Mouse (Mus musculus) liver, adult 2 months (tissue): Measurements from ENCODE around the gene Evc2. TPM values are rescaled to one million over a fixed set of nuclear protein-coding genes. Genes with fewer than 3 reads are reported as not detected.

Source experiments
- DNase-seq: peaks from one replicate; pipeline ENCODE4 v3.0.0-alpha.2; 2011; ENCODE audit warnings: low read depth, low spot score; ENCODE audit errors: extremely low read depth
- H3K27ac ChIP-seq: fragments of 200-500 bp; replicated peaks from 2 replicates; pipeline ENCODE4 v1.5.1; 2012; ENCODE audit warnings: low read depth, mild to moderate bottlenecking, control low read depth, inconsistent platforms, low read length; ENCODE audit not compliant: insufficient read depth
- H3K27me3 ChIP-seq: fragments of 200-500 bp; 2 replicates; pipeline ENCODE4 v1.6.1; 2012; ENCODE audit warnings: mild to moderate bottlenecking, moderate library complexity, low read length, inconsistent platforms; ENCODE audit not compliant: control insufficient read depth, insufficient read depth
- H3K36me3 ChIP-seq: fragments of 200-500 bp; 2 replicates; pipeline ENCODE4 v1.6.1; 2012; ENCODE audit warnings: low read length, inconsistent platforms; ENCODE audit not compliant: control insufficient read depth, insufficient read depth
- H3K4me1 ChIP-seq: fragments of 200-500 bp; 2 replicates; pipeline ENCODE4 v1.6.1; 2011; ENCODE audit warnings: low read length; ENCODE audit not compliant: control insufficient read depth, insufficient read depth
- H3K4me3 ChIP-seq: fragments of 200-500 bp; 2 replicates; pipeline ENCODE4 v1.5.1; 2011; ENCODE audit warnings: low read depth, mild to moderate bottlenecking, control low read depth, low read length, moderate library complexity; ENCODE audit not compliant: insufficient read depth
- H3K79me2 ChIP-seq: fragments of 200-500 bp; 2 replicates; pipeline ENCODE4 v1.6.1; 2012; ENCODE audit warnings: inconsistent platforms, mild to moderate bottlenecking, low read length, moderate library complexity; ENCODE audit not compliant: control insufficient read depth, insufficient read depth
- H3K9ac ChIP-seq: fragments of 200-500 bp; 2 replicates; pipeline ENCODE4 v1.6.1; 2012; ENCODE audit warnings: low read depth, mild to moderate bottlenecking, control low read depth, inconsistent platforms, low read length
- CTCF ChIP-seq: fragments of 200-500 bp; IDR thresholded peaks from 2 replicates; pipeline ENCODE4 v1.5.1; 2011; ENCODE audit warnings: low read depth, low read length, control low read depth
- POLR2A ChIP-seq: fragments of 200-500 bp; IDR thresholded peaks from 2 replicates; pipeline ENCODE4 v1.6.1; 2011; ENCODE audit warnings: low read length, control low read depth; ENCODE audit not compliant: insufficient read depth; ENCODE audit errors: extremely low read depth
- WGBS: fragments of 180-500 bp; shearing (Covaris S2); methylation state at CpG from one replicate; pipeline ENCODE4 v1.1.7; 2018; 5-methylcytosine and 5-hydroxymethylcytosine counted together
- polyA plus RNA-seq: library from polyadenylated mRNA; depleted of rRNA; stranded (reverse); fragments of >200 nt; gene quantifications from 2 replicates; pipeline ENCODE4 v1.2.3, GENCODE M21; 2012
- total RNA-seq: library from RNA; depleted of rRNA; stranded (reverse); fragments of >200 nt; gene quantifications from 2 replicates; pipeline ENCODE4 v1.2.3, GENCODE M21; 2014

Evc2 gene
- total and polyA plus RNA-seq, 2 experiments, result 1.7 to 5.1 TPM

- Histone ChIP-seq H3K27ac (no peak overlapping the region), H3K9ac (no peak overlapping the region), H3K4me1 (no peaks in the 10 kb centered on the region), H3K27me3 (no peaks in the 10 kb centered on the region), H3K79me2 (no peaks in the 10 kb centered on the region), H3K4me3 (no peak overlapping the region), H3K36me3 (no peaks in the 10 kb centered on the region)
- 84% methylated on average over 2 of the region's 2 CpGs for WGBS
- no peak for DNase-seq
- TF ChIP-seq POLR2A, result no peak
- no peak for TF ChIP-seq CTCF
These were observed 13.5 kb downstream of the Evc2 start for GRCm38 (mm10) chr5:37351791-37352190.

DNA sequence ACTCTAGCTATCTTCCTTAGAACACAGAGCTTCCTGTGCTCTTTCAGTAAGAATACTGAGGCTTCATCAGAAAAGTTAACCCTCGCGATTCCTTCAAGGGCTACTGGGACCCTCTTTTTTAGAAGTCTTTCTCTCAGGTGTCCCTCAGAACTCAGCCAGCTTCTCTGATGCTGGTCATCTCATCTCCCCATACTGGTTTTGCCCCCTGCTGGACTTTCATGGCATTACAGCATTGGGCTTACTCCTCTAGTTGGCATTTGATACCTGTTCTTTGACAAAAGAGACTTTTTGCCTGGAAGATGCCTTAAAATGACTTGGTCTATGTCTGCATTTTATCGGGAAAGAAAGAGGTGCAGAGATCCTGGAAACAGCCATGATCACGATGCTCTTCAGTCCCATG, 16.1 kb downstream of the Evc2 start:
- H3K4me3 ChIP-seq, result no peak overlapping the region
- no peaks in the 10 kb centered on the region for H3K4me1 ChIP-seq
- no peak overlapping the region for H3K9ac ChIP-seq
- H3K79me2 ChIP-seq, result no peaks in the 10 kb centered on the region
- H3K36me3 ChIP-seq, result no peaks in the 10 kb centered on the region
- no peak overlapping the region for H3K27ac ChIP-seq
- 73% methylated on average over 4 of the region's 4 CpGs for WGBS
- peak; percentile 41 for DNase-seq
- H3K27me3 ChIP-seq, result no peaks in the 10 kb centered on the region
- no peak for TF ChIP-seq POLR2A
- peak; percentile 40; the same call in 1 of the 2 replicates for TF ChIP-seq CTCF

DNA sequence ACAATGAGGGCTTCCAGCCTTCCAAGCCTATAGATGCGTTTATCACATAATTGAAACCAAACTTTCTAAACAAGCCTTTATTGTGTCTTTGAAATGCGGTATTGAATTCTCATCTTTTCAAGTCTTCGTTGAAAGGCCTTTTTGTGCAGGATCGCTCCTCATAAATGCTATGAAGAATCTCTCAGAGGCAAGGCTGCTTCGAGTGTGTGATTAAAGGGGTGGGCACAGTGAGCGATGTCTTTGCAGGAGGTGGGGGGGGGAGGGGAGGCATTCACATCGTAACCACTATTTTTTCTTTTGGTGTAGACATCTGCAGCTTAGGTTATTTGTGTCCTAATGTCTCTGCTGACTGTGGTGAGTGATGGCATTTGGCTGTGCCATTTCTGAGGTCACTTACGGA, 17.7 kb downstream of the Evc2 start:
- DNase-seq, result no peak
- H3K27me3 ChIP-seq, result no peaks in the 10 kb centered on the region
- no peaks in the 10 kb centered on the region for H3K36me3 ChIP-seq
- H3K4me1 ChIP-seq, result no peaks in the 10 kb centered on the region
- H3K27ac ChIP-seq, result no peak overlapping the region
- no peak overlapping the region for H3K9ac ChIP-seq
- no peak overlapping the region for H3K4me3 ChIP-seq
- TF ChIP-seq CTCF (no peak), POLR2A (no peak)
- 91% methylated on average over 8 of the region's 8 CpGs for WGBS
- no peaks in the 10 kb centered on the region for H3K79me2 ChIP-seq

DNA sequence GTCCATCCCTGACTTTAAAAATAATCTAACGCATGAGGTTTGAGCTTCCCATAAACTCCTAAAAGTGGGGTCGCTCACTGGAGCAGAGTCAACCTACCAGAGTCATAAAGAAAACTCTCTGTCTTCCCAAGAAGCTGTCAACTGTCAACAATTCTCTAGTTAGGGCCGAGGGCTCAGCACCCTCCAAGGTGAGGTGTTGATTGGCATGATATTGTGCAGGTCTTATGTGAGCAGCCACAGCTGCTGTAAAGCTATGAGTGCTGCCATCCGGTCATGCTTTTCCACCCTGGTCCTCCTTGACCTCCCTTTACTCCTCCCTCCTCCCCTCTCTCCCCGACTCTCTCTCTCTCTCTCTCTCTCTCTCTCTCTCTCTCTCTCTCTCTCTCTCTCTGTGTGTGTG, 24.3 kb downstream of the Evc2 start:
- no peaks in the 10 kb centered on the region for H3K79me2 ChIP-seq
- no peaks in the 10 kb centered on the region for H3K4me1 ChIP-seq
- no peaks in the 10 kb centered on the region for H3K36me3 ChIP-seq
- no peak for TF ChIP-seq POLR2A
- TF ChIP-seq CTCF, result no peak
- no peak overlapping the region for H3K27ac ChIP-seq
- no peak overlapping the region for H3K9ac ChIP-seq
- no peak for DNase-seq
- 75% methylated on average over 5 of the region's 5 CpGs for WGBS
- no peak overlapping the region for H3K4me3 ChIP-seq
- H3K27me3 ChIP-seq, result no peaks in the 10 kb centered on the region

DNA sequence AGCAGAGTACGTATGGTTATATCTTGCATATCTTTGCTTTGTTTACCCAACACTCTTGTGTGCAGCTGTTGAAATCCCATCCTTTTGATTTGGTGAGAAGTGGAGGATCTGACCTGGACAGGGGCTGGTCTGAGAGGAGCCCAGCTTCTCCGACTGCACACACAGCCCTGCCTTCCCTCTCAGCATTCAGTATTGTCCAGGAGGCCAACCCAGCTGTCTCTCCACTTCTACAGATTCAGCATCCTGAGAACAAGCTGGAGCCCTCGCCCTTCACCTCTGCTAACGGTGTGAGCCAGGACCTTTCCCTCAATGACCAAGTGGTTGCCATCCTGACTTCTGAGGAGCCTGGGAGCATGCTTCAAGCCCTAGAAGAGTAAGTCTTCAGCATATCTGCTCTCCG, 25.0 kb downstream of the Evc2 start:
- 82% methylated on average over 5 of the region's 5 CpGs for WGBS
- no peaks in the 10 kb centered on the region for H3K27me3 ChIP-seq
- no peak for TF ChIP-seq POLR2A
- TF ChIP-seq CTCF, result no peak
- H3K4me3 ChIP-seq, result no peak overlapping the region
- no peaks in the 10 kb centered on the region for H3K36me3 ChIP-seq
- no peak overlapping the region for H3K27ac ChIP-seq
- no peaks in the 10 kb centered on the region for H3K79me2 ChIP-seq
- no peaks in the 10 kb centered on the region for H3K4me1 ChIP-seq
- H3K9ac ChIP-seq, result no peak overlapping the region
- no peak for DNase-seq

GRCm38 (mm10) chr5:37365751-37366150, 27.5 kb downstream of the Evc2 start:
- TF ChIP-seq CTCF (no peak), POLR2A (no peak)
- H3K27ac ChIP-seq, result no peak overlapping the region
- H3K79me2 ChIP-seq, result no peaks in the 10 kb centered on the region
- no peaks in the 10 kb centered on the region for H3K4me1 ChIP-seq
- H3K4me3 ChIP-seq, result no peak overlapping the region
- no peaks in the 10 kb centered on the region for H3K27me3 ChIP-seq
- H3K9ac ChIP-seq, result no peak overlapping the region
- no peak for DNase-seq
- no peaks in the 10 kb centered on the region for H3K36me3 ChIP-seq
